Mouse (Mus musculus) embryonic fibroblast, embryonic 13.5 days (primary cell): Measurements from ENCODE around the gene Cdk12. TPM values are rescaled to one million over a fixed set of nuclear protein-coding genes. Genes with fewer than 3 reads are reported as not detected.
A peak's percentile ranks its signal among the peaks of the same experiment; 100 is the strongest.
"Not testable (repeated sequence)": the region's sequence is repeated elsewhere in the genome, so short reads cannot be mapped to it uniquely, and the experiment has no call there.

Source experiments
- H3K27ac ChIP-seq: 2 replicates; pipeline ENCODE4 v1.5.1; 2012; ENCODE audit warnings: low read length, control low read depth, inconsistent platforms; ENCODE audit not compliant: insufficient read depth
- H3K4me1 ChIP-seq: 2 replicates; pipeline ENCODE4 v1.6.1; 2011; ENCODE audit warnings: low read length; ENCODE audit not compliant: control insufficient read depth, insufficient read depth
- H3K4me3 ChIP-seq: 2 replicates; pipeline ENCODE4 v1.5.1; 2011; ENCODE audit warnings: mild to moderate bottlenecking, control low read depth, low read length; ENCODE audit not compliant: insufficient read depth
- CTCF ChIP-seq: IDR thresholded peaks from 2 replicates; pipeline ENCODE4 v1.5.1; 2011; ENCODE audit warnings: mild to moderate bottlenecking, control low read depth, low read length, moderate library complexity, borderline replicate concordance; ENCODE audit not compliant: insufficient read depth
- POLR2A ChIP-seq: IDR thresholded peaks from 2 replicates; pipeline ENCODE4 v1.6.1; 2011; ENCODE audit warnings: low read depth, mild to moderate bottlenecking, control low read depth, low read length, moderate library complexity
- polyA plus RNA-seq: library from polyadenylated mRNA; stranded (reverse); fragments of >200 nt; gene quantifications from 2 replicates; pipeline ENCODE4 v1.2.4, GENCODE M21; 2011; ENCODE audit warnings: low read depth; ENCODE audit not compliant: missing spikeins, insufficient read length

Gene Cdk12
- 41.8 and 42.0 TPM in 2 replicates for polyA plus RNA-seq

DNA sequence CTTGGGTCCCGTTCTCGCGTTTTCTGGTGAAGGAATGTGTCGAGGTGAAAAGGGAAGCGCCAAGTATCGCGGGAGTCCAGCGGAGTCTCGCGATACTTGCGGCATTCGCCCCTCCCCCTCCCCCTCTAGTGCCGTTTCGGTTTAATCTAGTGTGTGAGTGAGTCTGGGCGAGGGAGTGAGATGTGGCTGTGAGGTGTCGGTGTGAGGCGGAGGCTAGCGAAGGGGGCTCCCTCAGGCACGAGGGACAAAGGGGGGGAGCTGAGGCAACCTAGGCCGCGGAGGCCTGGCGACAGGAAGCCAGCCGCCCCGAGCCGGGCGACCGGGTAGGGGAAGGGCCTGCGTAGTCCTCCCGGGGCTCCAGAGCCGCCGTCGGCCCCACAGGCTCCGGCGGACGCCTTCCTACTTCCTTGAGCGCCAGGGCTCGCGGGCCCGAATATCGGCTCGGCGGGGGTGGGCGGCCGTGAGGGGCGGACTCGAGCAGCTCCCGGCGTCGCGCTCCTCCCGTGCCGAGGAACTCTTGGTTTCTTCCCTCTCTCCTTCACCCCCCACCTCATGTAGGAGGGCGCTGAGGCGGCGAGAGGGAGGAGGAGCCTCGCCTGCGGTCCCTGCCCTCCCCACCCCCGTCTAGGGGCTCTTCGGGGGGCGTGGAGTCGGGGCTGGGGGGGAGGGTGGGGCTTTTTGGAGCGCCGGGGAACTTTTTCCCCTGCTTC is at the start of gene Cdk12:
Cdk12 (plus strand) TSS at position 419 of the 710 bp plus-strand sequence.
- H3K27ac ChIP-seq = peak within 1 kb of the TSS; percentile 94
- H3K4me1 ChIP-seq = no peaks in the 10 kb centered on the region; the same call in 1 of the 2 replicates
- H3K4me3 ChIP-seq = peak within 1 kb of the TSS; percentile 96
- TF ChIP-seq POLR2A (peak; percentile 98), CTCF (no peak)

DNA sequence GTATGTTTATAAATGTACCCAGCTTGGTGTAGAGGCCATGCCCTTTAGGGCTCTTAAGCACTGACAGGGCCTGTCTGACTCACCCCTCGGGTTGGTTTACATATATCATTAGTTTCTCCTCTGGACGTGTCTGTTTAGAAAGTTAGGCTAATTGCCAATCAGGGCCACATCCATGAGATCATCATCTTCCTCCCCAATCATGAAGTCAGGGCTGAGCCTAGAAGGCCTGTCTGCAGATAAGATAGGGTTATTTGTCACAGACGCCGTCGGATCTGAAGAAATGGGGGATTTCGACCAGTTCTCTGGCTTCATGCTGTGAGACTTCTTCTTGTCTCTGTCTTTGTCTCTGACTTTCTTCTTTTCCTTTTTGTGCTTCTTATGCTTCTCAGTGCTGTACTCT is 47.8 kb upstream of the Cdk12 start:
- Histone ChIP-seq H3K4me1 (no peaks in the 10 kb centered on the region), H3K27ac (no peak overlapping the region), H3K4me3 (no peak overlapping the region)
- no peak for TF ChIP-seq CTCF

GRCm38 (mm10) chr11:98168400-98168799 is 34.5 kb upstream of the Cdk12 start:
- TF ChIP-seq CTCF (no peak), POLR2A (no peak)
- H3K4me3 ChIP-seq = no peak overlapping the region
- H3K27ac ChIP-seq = no peak overlapping the region
- H3K4me1 ChIP-seq = no peaks in the 10 kb centered on the region

DNA sequence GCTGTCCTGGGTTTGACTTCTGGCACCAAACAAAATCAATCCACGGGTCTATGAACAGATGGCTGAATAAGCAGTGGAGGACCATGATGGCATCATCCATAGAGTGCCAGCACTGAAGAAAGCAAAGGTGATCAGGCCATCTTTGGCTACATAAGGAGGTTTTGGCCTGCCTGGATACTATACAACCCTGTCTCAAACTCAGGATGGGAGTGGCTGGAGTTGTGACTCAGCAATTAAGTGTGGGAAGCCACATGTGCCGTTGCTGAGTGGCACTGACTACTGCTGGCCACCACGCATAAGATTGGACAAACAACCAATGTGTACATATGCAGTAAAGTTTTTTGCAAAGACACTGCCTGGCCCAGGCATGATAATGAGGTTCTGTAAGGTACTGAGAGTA is 20.7 kb upstream of the Cdk12 start:
- not testable (repeated sequence) for H3K4me3 ChIP-seq, H3K27ac ChIP-seq, H3K4me1 ChIP-seq

DNA sequence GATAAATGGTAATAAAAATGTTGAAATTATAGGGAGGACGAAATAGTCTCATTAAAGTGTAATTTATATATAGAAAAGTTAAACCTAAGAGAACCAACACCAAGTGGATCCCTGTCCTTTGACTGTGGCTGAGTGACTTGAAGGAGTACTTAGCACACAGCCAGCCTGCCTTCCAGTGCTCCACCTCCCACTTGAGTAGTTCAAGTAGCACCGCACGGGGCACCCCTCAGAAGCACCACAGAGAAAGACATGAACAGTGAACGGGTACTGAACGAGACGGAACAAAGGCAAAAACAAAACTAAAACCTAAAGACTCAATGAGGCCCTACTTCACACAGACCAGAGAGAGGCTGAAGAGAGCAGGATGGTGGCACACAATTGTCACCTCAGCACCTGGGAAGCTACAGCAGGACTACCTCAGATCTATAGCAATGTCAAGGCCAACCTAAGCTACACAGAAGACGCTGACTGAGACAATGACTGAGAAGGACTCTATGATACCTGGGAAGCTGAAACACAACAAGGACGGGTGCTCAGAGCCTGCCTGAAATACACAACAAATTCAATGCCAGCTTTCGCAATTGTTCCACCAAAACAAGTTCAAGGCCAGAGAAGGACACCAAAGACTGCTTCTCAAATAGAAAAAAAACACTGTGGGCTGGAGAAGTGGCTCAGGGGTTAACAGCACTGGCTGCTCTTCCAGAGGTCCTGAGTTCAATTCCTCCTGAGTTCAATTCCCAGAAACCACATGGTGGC is 15.0 kb upstream of the Cdk12 start:
- H3K27ac ChIP-seq = no peak overlapping the region
- no peaks in the 10 kb centered on the region; the same call in 1 of the 2 replicates for H3K4me1 ChIP-seq
- TF ChIP-seq CTCF (no peak), POLR2A (no peak)
- no peak overlapping the region for H3K4me3 ChIP-seq

DNA sequence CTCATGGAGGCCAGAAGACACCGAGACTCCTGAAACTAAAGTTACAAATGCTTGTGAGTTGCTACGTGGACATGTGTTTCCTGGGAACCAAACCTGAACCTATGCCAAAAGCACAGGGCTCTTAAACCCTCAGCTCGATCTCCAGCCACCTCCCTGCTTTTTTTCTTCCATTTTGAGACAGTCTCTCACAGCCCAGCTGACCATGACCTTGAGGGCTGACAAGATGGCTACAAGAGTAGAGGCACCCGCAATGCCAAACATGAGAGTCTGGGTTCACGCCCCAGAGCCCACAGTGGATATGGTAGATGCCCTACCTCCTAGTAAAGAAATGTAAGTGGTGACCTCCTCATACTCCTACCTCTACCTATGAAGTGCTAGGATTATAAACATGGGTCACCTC is 12.0 kb upstream of the Cdk12 start:
- TF ChIP-seq POLR2A = no peak
- TF ChIP-seq CTCF = no peak
- no peak overlapping the region for H3K27ac ChIP-seq
- H3K4me3 ChIP-seq = no peak overlapping the region
- H3K4me1 ChIP-seq = no peaks in the 10 kb centered on the region; the same call in 1 of the 2 replicates

DNA sequence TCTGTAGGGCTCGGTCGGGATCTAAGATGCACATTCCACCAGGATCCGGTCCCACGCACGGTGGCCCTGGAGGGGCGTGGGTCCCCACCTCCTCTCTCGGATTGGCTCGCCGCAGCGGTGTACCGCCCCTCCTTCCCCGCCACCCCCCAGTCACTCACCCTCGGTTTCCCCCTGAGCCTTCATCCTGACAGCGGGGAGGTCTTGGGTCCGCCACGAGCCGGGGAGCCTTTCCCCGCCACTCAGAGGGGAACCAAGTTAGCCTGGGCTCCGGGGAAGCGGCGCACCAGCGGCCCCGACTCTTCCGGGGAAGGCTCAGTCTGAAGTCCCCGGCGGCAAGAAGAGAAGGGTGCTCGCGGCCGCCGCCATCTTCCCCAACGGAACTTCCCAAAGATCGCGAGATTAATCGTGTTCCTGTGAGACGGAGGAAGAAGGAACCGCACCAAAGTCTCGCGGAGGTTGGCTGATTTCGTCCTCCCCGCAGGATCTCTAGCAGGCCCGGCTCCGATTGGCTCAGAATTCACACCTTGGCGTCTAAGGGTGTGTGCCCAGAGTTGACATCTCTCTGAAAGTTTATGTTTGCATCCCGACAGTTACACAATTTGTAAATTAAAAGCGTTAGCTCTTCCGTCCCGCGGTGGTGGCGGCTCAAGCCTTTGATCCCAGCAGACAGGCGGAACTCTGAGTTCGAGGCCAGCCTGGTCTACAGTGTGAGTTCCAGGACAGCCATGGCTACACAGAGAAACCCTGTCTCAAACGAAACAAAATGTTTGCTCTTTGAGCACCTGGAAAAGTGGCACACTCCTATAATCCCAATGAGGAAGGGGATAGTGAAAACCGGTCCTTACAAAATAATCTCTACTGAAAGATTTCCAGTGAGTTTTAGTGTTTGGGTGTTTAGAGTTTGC is 9.7 kb upstream of the Cdk12 start, which contains the start of gene Med1:
Med1 (minus strand) TSS at position 393 of the 905 bp plus-strand sequence.
- TF ChIP-seq POLR2A (peak; percentile 81), CTCF (no peak)
- Histone ChIP-seq H3K27ac (peak within 1 kb of the TSS; percentile 86), H3K4me3 (peak within 1 kb of the TSS; percentile 92), H3K4me1 (no peaks in the 10 kb centered on the region; the same call in 1 of the 2 replicates)

GRCm38 (mm10) chr11:98201791-98202640 is 843 bp upstream of the Cdk12 start:
- H3K27ac ChIP-seq = peak overlapping the region; percentile 63
- no peak for TF ChIP-seq CTCF
- TF ChIP-seq POLR2A = peak; percentile 52; the same call in 1 of the 2 replicates
- H3K4me1 ChIP-seq = no peaks in the 10 kb centered on the region; the same call in 1 of the 2 replicates
- peak overlapping the region; percentile 72 for H3K4me3 ChIP-seq

- no peaks in the 10 kb centered on the region; the same call in 1 of the 2 replicates for H3K4me1 ChIP-seq
- peak overlapping the region; percentile 60 for H3K27ac ChIP-seq
- H3K4me3 ChIP-seq = peak overlapping the region; percentile 96
- no peak for TF ChIP-seq CTCF
- peak; percentile 47 for TF ChIP-seq POLR2A
These were observed 572 bp downstream of the Cdk12 start for GRCm38 (mm10) chr11:98203351-98203911.
